Mouse (Mus musculus): ENCODE results near the gene Fto.

Gene Fto

DNA sequence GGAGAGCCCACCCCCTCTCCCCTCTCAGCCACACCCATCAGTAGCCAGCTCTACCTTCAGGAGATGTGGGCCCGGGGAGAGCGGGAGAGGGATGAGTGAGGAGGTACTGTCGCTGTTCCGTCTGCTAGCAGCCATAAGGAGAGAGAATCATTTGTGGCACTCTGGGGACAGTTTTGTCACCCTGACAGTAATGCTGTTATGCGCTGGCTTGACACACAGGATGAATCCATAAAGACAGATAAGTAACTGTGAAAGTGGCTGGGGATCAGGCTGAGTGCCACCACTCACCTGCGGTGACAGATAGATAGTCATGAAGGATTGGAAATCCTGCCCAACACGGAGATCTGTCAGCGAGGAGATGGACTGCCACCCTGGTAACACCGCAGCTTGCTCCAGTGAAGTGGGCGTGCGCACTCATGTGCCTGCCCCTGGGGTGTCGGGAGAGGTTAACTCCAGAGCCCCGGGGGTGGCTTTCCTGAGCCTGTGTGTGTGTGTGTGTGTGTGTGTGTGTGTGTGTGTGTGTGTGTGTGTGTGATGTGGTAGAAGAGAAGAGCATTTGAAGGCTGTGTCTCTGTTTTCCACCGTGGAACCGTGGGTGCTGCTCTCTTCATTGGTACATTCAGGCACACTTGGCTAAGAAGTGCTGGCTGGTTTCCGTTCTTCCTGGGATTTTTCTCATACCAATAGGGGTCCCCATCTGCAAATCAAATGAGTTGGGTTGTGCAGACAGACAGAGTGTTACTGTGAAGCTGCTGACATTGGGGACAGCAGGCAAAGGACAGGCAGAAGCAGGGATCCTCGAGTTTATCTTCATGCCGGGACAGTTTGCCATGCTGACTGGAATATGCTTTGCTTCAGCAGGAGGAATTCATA lies 312.6 kb downstream of the Fto start:
- in situ Hi-C loops (cut with MboI; ENCODE audit: unreplicated experiment in 2 of 2): no loop called here

DNA sequence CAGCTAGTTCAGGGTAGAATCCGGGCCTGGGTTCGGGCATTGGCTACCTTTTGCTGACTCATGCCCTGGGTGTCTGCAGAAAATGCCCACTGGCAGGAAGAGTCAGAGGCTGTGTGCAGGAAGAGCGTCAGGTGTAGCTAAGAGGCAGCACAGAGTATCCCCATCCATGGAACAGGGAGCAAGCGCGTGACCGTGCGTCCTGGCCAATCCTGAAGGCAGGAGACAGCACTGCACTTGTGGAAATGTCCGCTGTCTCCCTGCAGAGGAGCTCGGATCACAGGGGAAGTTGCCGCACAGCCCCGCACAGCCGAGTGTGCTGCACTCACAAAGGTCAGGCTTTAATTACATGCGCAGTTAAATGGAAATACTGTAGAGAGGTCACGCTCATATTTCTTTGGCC lies 316.3 kb downstream of the Fto start:
- in situ Hi-C loops (cut with MboI; ENCODE audit: unreplicated experiment in 2 of 2): no loop called here

DNA sequence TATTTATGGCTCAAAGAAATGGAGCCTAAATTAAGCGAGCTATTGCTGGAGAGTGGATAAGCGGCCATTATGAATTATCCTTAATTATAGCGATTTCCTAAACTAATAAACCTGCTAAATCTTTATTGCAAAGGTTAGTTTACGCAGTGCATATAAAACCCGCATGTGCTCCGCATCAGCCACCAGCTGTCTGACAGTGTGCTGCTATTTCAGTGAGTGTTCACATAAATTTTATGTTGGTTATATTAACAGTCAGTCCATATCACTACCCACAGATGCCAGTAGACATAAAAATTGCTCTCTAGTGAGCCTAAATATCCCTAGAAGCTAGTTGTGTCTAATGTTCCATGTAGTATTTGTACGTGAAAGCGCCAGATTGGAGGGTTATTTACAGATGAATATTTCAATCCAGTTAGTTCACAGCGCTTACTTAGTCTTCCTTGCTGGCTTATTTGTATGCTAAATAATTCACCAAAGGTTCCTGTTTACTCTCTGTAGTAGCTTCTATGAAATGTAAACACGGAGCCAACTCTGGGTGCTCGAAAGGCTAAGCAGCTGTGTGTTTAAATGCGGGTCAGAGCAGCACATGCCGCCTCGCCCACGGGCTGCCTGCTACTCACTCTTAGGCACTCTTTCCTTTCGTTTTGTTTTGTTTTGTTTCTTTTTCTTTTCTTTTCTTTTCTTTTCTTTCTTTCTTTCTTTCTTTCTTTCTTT lies 317.2 kb downstream of the Fto start:
- in situ Hi-C loops (cut with MboI; ENCODE audit: unreplicated experiment in 2 of 2): no loop called here

DNA sequence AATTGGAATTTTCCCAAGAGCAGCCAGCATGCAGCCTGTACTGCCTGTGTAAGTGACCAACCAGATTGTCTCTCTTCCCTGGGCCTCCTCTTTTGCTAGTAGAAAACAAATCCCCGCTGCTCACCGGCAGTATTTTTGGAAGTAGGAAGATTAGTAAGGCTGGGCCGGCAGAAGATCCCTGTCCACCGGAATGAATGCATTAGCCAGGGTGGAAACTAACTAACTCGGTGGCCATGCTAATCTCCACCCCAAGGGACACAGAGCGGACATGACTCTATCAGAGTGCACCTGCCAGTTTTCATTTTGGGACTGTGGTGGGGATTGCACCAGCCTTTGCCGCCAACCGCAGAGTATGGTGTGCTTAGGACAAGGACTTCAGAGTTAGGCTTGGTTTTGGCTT lies 319.1 kb downstream of the Fto start:
- in situ Hi-C loops (cut with MboI; ENCODE audit: unreplicated experiment in 2 of 2): no loop called here

DNA sequence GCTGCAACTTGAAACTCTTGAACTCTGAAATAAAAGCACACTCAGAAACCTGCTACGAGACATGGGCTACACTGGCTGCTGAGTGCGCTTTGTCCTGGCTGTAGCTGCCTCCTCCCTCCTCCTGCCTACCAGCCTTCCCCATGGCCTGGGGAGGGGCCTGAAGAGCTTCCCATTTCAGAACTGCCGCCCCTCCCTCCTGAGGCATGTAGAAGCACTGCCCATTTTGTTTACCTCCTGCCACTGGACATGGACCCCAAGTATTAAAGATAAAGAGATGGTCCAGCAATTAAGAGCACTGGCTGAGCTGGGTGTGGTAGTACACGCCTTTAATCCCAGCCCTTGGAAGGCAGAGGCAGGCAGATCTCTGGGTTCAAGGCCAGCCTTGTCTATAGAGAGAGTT lies 322.1 kb downstream of the Fto start:
- in situ Hi-C loops (cut with MboI; ENCODE audit: unreplicated experiment in 2 of 2): no loop called here

DNA sequence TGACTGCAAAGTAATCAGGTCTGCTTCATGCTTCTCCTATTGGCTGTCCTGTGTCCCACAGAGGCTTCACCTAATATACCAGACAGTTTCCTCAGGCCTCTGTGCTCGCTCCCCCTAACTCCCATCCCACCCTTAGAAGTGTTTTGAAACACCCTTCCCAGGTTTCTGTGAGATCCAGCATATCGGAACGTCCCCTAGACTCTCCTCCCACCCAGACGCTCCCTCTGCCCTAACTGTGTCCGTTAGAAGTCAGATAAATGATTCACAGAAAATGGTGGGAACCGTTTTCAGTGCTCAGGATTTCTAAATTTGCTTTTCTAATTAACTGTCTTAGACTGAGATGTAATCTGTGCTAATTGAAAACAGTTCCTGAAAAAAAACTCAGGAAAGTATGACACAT lies 323.6 kb downstream of the Fto start:
- in situ Hi-C loops (cut with MboI; ENCODE audit: unreplicated experiment in 2 of 2): no loop called here

DNA sequence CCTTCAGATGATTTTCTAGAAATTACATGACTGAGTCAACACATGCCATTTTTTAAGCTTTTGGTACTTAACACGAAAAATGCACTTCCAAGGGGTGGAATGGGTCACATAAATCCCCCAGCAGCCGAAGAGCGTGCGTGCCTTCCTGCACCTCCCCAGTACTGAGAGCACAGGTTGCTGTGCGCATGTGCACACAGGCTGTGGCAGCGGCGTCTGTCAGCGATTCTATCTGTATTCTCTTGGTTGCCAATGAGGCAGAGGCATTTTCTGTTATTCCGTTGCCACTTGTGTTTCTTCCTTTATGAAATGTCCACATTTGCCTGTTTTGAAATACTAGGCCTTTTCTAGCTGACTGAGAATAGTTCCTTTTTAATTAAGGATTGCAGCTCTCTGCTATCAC lies 324.4 kb downstream of the Fto start:
- in situ Hi-C loops (cut with MboI; ENCODE audit: unreplicated experiment in 2 of 2): no loop called here

DNA sequence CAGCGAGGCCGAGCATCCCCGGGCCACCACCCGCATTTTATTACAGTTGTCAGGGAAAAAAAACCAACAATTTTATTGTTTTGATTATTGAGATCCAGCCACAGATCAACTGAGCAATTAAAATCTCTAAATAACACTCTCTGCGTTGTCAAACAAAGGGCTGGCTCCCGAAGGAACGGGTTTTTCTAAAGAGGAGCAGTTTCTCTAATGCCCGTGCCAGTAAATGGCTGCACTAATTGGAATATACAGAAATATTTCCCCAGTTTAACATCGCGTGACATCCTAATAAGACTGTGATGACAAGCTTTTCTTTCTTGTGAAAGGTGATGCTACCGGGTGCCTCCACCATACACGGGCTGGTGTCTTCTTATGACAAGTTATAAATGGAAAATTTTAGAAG lies 324.9 kb downstream of the Fto start:
- in situ Hi-C loops (cut with MboI; ENCODE audit: unreplicated experiment in 2 of 2): no loop called here

DNA sequence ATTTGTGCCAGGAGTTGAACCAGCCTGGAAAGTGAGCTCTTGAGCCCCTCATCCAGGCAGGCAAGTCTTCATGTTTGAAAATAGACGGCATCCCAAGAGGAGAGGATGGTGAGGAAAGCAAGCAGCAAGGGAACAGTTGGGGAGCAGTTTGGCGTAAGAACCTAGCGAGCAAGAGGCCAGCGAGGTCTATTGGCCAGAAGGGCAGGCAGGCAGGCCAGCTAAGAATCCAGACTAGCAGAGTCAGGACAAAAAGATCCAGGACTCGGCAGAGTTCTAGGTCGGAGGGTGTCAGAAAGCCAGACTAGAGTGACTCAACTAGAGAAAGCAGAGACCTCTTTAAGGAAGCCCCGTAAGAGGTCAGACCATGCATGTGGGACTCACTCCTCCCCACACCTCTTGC lies 327.1 kb downstream of the Fto start:
- in situ Hi-C loops (cut with MboI; ENCODE audit: unreplicated experiment in 2 of 2): no loop called here

DNA sequence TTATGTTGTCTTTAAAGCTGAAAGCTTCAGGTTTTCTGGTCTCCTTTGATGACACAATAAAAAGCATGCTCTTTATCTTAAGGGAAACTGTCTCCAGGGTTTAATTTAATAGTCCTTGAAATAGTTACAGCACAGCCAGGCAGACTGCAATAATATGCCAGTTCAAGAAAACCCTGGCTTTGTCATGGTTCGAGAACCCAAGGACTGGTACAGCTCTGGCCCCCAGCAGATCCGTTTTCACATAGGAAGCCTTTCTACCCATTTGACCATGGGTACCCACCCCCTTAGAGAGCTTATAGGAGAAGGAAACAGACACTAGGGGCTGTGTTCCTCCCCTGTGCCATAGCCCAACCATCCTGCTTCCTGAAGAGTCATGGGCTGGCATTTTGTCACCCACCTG lies 332.2 kb downstream of the Fto start:
- in situ Hi-C loops (cut with MboI; ENCODE audit: unreplicated experiment in 2 of 2): no loop called here

DNA sequence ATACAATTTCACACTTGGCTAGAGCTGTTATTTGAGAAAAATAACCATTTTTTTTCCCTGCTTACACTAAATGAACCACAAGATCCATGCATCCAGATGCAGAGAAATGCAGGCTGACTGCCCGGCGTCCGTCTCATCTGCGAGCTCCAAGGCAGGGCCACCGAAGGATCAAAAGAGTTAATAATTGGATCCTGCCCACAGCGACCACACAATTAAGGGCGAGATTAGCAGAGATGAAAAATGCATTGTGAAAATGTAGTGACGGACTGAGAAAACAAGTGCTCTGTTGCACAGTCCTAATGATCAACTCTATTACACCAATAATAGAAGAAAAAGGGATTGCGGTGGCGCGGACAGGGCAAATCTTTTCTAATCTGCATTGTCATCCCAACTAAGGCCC lies 334.6 kb downstream of the Fto start:
- in situ Hi-C loops (cut with MboI; ENCODE audit: unreplicated experiment in 2 of 2): no loop called here

DNA sequence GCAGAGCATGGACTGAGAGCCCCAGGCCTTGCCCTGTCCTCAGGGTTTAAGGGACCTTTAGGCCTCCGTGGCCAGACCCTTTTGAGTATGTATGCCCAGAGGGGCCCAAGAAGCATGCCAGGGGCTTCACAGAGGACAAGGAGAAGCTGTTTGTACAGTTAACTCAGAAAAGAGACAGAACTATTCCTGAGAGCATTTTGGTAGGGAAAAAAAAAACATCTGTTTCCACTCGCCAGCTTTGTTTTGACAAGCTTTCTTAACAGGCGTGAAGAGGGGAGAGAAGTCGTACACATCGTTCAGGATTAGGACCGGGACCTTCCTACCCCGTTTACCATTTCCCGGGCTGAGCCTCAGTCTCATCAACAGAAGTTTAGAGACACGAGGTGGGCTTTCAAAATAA lies 335.5 kb downstream of the Fto start:
- in situ Hi-C loops (cut with MboI; ENCODE audit: unreplicated experiment in 2 of 2): no loop called here

DNA sequence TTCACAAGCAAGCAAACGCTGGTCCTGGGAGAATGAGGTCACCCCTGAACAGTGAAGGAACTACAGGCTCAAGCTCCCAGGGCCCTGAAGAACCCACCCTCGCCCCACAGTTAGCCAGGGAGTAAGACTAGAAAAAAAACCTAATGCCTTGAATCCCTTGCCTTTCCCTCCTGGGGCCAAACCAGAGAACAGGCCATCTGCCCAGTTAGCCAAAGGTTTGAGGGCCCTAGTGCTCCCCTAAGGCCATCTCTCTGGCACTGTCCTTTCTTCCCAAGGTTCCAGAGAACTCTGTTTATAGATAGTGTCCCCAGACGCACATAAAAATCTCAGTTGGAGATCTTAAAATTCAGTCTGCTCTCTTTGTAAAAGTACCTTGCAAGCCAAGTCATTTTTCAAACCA lies 340.2 kb downstream of the Fto start:
- in situ Hi-C loops (cut with MboI; ENCODE audit: unreplicated experiment in 2 of 2): no loop called here

DNA sequence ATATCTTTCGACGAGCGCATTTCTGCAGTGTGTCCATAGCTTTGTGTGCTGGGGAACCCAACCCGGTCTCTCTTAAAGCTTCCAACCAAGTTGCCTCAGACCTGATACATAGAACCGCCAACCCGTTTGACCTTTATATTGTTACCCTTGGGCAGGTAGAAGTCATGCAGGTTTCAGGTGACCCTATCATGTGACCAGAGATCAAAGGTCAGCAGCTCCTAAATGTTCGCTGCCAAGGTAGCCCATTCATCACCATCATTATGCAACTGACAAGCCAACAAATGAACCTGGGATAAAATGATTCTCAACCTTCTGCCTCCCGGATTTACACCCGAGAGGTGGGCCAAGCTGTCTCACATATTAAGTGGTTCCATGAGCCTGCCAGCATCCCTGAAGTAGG lies 344.1 kb downstream of the Fto start:
- in situ Hi-C loops (cut with MboI; ENCODE audit: unreplicated experiment in 2 of 2): no loop called here

DNA sequence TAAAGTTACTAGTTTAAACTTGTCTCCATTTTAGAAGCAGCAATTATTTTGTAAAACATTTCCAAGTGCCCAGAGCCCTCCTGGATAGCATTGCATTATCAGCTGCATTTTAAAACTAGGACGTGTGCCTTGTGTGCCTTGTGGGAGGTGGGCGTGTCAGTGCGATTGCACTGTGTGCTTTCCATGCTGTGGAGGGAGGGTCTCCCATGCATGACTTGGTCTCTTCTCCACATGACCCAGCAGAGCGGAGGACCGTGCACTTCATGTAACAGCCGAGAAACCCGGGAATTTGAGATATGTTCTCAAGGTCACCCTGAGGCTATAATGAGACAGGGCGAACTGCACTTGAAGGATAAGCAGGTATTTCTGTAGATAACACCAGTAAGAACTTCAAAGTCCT lies 347.6 kb downstream of the Fto start:
- in situ Hi-C loops (cut with MboI; ENCODE audit: unreplicated experiment in 2 of 2): no loop called here

DNA sequence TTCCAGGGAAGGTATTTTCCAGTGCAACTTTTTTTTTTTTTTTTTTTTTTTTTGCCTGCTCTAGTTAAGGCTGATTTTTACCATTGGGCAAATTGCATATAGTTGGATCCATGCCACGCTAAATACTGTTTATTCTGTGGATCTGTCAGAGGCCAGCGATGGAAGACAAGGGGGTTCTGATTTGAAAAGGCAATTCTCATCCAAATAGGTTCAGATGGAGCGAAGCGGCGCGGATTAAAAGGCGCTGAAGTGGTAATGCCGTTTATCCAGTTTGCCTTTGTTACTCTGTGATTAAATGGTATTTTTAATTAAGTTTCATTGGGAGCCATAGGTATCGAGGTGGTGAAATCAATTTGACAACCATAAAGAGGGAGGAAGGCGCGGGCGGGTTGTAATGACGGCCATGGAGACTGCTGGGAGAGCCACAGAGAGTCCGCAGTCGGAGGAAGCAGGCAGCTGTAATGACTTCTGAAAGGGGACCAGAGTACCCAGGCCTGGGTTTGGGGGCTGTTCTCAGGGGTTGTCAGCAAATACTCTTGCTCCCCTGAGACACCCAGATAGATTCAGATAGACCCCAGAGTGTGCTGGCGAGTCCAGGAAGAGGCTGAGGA lies 356.2 kb downstream of the Fto start:
- in situ Hi-C loops (cut with MboI; ENCODE audit: unreplicated experiment in 2 of 2): no loop called here

DNA sequence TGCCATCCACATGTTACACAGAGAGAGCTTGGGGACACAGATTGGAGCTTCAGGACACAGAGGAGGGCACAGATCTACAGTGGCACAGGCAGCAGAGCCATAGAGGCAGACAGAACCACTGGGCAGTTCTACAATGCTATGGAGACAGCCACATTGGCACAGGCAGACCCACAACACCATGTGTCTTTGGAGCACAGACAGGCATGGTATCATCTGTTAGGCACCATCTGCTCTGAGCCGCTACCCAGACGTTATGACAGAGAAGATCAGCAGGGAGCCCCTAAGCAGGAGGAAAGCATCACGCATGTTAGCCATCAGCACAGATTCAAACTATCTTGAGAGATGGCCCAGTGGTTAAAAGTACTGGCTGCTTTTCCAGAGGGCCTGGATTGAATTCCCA lies 363.6 kb downstream of the Fto start:
- in situ Hi-C loops (cut with MboI; ENCODE audit: unreplicated experiment in 2 of 2): no loop called here

DNA sequence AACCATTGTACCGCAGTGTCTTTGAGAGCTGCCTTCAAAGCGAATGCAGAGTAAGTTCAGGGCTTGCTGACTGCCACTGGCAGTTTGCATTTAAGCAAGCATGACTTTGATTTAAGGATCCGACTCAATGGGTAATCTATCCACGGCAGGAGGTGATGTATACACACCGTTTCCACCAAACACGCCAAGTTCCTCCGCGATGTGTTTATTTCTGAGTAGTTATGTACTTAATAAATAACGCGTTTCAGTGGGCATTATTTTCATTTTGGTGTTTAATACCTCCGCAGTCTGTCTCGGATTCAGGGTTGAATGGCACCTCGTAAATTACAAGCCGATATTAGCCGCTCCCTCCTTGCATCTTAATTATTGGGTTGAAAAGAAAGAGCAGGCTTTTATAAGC lies 366.1 kb downstream of the Fto start:
- in situ Hi-C loops (cut with MboI; ENCODE audit: unreplicated experiment in 2 of 2): no loop called here

DNA sequence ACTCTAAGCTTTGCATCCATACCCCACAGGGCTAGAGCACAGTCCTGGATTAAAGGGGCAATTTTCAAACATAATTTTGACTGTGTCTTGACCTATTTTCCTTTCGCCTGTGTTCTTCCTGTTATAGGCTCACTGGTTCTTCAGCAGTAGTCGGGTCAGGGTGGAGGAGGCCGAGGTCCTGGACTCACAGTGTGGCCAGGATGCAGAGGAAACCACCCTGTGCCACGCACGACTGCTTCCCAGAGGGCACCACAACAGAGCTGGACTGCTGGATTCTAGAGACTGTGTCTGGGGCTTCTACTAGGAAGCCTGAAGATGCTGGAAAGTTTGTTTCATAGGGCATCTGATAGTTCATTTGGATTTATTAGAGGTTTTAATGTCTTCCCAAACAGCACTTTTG lies 366.8 kb downstream of the Fto start:
- in situ Hi-C loops (cut with MboI; ENCODE audit: unreplicated experiment in 2 of 2): no loop called here

DNA sequence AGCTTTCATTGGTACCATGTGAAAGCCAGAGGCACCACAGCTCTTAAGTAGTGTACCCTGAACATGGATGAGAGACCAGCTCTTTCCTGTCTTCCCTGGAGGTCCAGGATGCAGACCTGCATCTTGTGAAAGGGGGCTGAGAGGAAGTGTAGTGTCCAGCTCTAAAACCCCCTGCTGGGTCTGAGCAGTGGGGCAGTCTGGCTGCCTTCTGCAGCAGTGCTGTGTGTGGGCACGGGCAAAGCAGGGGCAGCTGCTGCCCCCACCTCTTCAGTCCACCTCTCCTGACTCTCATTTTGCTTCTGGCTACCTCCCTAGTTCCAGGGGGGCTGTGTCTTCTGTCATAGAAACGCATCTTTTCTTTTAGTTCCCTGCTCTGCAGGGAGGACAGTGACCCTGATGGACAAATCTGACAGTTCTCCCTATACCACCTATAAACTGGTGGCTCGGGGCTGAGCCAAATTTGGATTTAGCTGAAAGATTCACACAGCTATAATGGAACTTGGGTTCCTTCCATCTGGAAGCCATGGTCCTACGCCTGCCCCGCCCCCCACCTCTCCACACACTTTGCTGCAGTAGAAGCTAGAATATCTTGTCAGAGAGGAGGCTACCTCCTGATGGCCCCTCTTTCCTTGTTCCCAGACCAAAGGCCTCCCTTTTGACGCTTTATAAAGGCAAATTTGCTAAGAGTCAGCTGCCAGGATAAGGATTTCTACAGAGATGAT lies 371.4 kb downstream of the Fto start:
- in situ Hi-C loops (cut with MboI; ENCODE audit: unreplicated experiment in 2 of 2): no loop called here

DNA sequence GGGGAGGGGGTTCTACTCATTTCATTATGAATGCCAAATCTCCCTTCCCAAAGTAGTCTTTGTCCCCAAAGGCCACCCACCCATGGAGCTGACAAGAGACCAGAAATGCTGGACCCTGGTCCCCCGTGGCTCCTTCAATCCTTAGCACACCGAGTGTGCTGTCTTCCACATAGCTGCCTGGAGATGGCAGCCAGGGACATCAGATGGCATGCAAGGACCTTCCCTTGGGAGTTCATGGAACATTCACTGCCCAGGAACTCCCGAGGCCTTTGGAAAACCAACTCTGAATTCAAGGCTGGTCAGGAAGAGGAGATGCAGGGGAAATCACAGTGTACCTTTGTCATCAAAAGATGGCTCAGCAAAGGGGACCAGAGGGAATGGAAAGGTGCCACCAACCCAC lies 372.1 kb downstream of the Fto start:
- in situ Hi-C loops (cut with MboI; ENCODE audit: unreplicated experiment in 2 of 2): no loop called here
